Mouse (Mus musculus): Measurements from ENCODE around the gene Nkiras2. TPM values are rescaled to one million over a fixed set of nuclear protein-coding genes. Genes with fewer than 3 reads are reported as not detected.

Gene Nkiras2
- total and polyA plus RNA-seq, 3 experiments: 53.8 to 70.0 (median 60.0) TPM

GRCm38 (mm10) chr11:100622714-100623113 lies 3.7 kb downstream of the Nkiras2 start (continued):
- peak; percentile 75 for TF ChIP-seq ZMIZ1 (IDR thresholded peaks at IDR 0.05; ENCODE audit: low read depth, low read length)
- no peak for TF ChIP-seq ZNF384 (IDR thresholded peaks at IDR 0.05; ENCODE audit: low read depth, low read length)
- TF ChIP-seq NELFE (IDR thresholded peaks at IDR 0.05; ENCODE audit: low read depth, low read length): peak; percentile 89

- peak overlapping the region; percentile 79 for H3K4me2 ChIP-seq (ENCODE audit: insufficient read depth, low read depth, poor library complexity, severe bottlenecking)
- H3K9me3 ChIP-seq (replicated peaks; ENCODE audit: low read length): no peaks in the 10 kb centered on the region
- H3K9ac ChIP-seq (ENCODE audit: insufficient read depth, low read depth): peak overlapping the region; percentile 98
- peak overlapping the region; percentile 12 for H3K27ac ChIP-seq (ENCODE audit: insufficient read depth, low read depth)
- H3K4me1 ChIP-seq (ENCODE audit: control insufficient read depth in 1 of 2, insufficient read depth in 2 of 2): peaks cover 30 to 78% of the 10 kb centered on the region in 2 experiments
- peak; percentile 76 for DNase-seq (ENCODE audit: extremely low read depth)
- TF ChIP-seq TBP (conservative IDR thresholded peaks at IDR 0.05; ENCODE audit: low read depth, low read length) (no peak), CTCF (conservative IDR thresholded peaks at IDR 0.05 in 1 of 2, IDR thresholded peaks at IDR 0.05 in 1 of 2; ENCODE audit: low read depth in 2 of 2, low read length in 2 of 2) (no peak), MEF2A (IDR thresholded peaks at IDR 0.05; ENCODE audit: borderline replicate concordance, low read depth, low read length) (no peak), ZKSCAN1 (IDR thresholded peaks at IDR 0.05; ENCODE audit: borderline replicate concordance, low read depth, low read length) (no peak), POLR2AphosphoS2 (IDR thresholded peaks at IDR 0.05; ENCODE audit: low read depth, low read length) (no peak), USF1 (IDR thresholded peaks at IDR 0.05; ENCODE audit: low read depth, low read length) (no peak), EP300 (IDR thresholded peaks at IDR 0.05; ENCODE audit: low read length) (no peak), CHD2 (IDR thresholded peaks at IDR 0.05; ENCODE audit: low read length) (no peak), E2F4 (IDR thresholded peaks at IDR 0.05; ENCODE audit: insufficient replicate concordance, low read depth, low read length) (no peak), CHD1 (IDR thresholded peaks at IDR 0.05; ENCODE audit: low read depth, low read length) (no peak), ZC3H11A (IDR thresholded peaks at IDR 0.05; ENCODE audit: low read depth, low read length) (no peak), RCOR1 (conservative IDR thresholded peaks at IDR 0.05; ENCODE audit: low read depth, low read length) (no peak)
- H3K79me2 ChIP-seq (replicated peaks; ENCODE audit: control insufficient read depth, extremely low read depth, insufficient read depth, poor library complexity, severe bottlenecking): peaks cover 7% of the 10 kb centered on the region
- peak overlapping the region; percentile 21 to 94 (median 75) for H3K4me3 ChIP-seq (replicated peaks in 1 of 3; ENCODE audit: low read depth in 2 of 3, low read length in 2 of 3, poor library complexity in 1 of 3)
- H3K36me3 ChIP-seq (replicated peaks in 1 of 2; ENCODE audit: control insufficient read depth in 1 of 2, insufficient read depth in 1 of 2, low read length in 1 of 2): peaks cover 22 to 40% of the 10 kb centered on the region in 2 experiments
- dilution Hi-C loops (cut with MboI; ENCODE audit: extremely low pct_ligation_motif_present, extremely low pct_unique_long_range_greater_than_20kb, low sequenced_read_pairs): no loop called here
- H3K27me3 ChIP-seq (replicated peaks): no peaks in the 10 kb centered on the region
- in situ Hi-C loops (cut with MboI; ENCODE audit: low pct_ligation_motif_present, low pct_unique_long_range_greater_than_20kb, low sequenced_read_pairs): loop anchor here (5.0 kb wide), 1 partner anchor 52 kb away; the partner anchor contains the start of gene Cnp
Observed at GRCm38 (mm10) chr11:100623867-100624266, 4.8 kb downstream of the Nkiras2 start.

DNA sequence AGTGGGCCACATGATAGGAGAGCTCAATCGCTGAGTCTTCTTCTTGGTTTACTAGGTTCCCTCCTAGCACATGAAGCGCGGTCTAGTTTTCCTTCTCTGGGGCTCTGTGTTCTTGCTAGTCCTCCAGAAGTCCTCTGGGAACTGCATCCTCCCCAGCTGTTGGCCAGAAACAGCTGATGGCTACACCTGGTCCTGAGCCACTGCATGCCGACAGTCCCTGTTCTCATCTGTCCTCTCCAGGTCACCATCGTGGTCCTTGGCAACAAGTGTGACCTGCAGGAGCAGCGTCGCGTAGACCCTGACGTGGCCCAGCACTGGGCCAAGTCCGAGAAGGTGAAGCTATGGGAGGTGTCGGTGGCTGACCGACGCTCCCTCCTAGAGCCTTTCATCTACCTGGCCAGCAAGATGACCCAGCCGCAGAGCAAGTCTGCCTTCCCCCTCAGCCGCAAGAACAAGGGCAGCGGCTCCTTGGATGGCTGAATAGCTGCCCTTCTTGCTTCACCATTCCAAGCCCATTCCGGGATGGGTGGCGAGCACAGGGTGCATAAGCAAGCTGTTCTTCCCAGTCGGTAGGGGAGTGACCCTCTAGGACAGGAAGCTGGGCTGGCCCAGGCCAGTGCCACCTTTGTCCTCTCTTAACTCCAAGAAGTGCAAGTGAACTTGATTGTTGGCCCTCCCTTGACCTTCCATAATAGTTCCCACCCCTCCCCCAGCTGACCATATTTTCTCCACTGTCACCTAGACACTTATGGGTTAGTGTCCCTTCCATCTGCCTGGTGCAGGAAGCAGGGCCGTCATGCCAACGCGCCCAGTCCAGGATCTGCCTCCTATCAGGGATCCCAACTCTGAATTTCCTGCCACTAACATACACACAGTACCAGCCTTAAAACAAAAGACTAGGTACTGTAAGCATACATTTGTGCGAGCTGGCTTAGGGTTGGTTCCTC lies 7.0 kb downstream of the Nkiras2 start:
- in situ Hi-C loops (cut with MboI; ENCODE audit: low pct_ligation_motif_present, low pct_unique_long_range_greater_than_20kb, low sequenced_read_pairs): loop anchor here (5.0 kb wide), 1 partner anchor 71 kb away; no protein-coding TSS in a partner anchor
- H3K4me2 ChIP-seq (ENCODE audit: insufficient read depth, low read depth, poor library complexity, severe bottlenecking): peak overlapping the region; percentile 60; the same call in 1 of the 2 replicates
- H3K27ac ChIP-seq (ENCODE audit: insufficient read depth, low read depth): peak overlapping the region; percentile 88
- H3K27me3 ChIP-seq (replicated peaks): peaks cover 4% of the 10 kb centered on the region
- no peak for DNase-seq (ENCODE audit: extremely low read depth)
- H3K9ac ChIP-seq (ENCODE audit: insufficient read depth, low read depth): peak overlapping the region; percentile 17; the same call in 1 of the 2 replicates
- H3K4me1 ChIP-seq (ENCODE audit: control insufficient read depth in 1 of 2, insufficient read depth in 2 of 2): peaks cover 30 to 76% of the 10 kb centered on the region in 2 experiments
- TF ChIP-seq BHLHE40 (IDR thresholded peaks at IDR 0.05; ENCODE audit: low read depth, low read length) (no peak), TBP (conservative IDR thresholded peaks at IDR 0.05; ENCODE audit: low read depth, low read length) (no peak), HCFC1 (IDR thresholded peaks at IDR 0.05; ENCODE audit: low read depth, low read length) (no peak), UBTF (IDR thresholded peaks at IDR 0.05; ENCODE audit: low read depth, low read length) (no peak), JUN (IDR thresholded peaks at IDR 0.05; ENCODE audit: insufficient read depth, low read depth, low read length) (no peak), ZC3H11A (IDR thresholded peaks at IDR 0.05; ENCODE audit: low read depth, low read length) (no peak), KAT2A (IDR thresholded peaks at IDR 0.05; ENCODE audit: insufficient replicate concordance, low read length) (no peak)
- H3K9me3 ChIP-seq (replicated peaks; ENCODE audit: low read length): no peaks in the 10 kb centered on the region
- H3K79me2 ChIP-seq (replicated peaks; ENCODE audit: control insufficient read depth, extremely low read depth, insufficient read depth, poor library complexity, severe bottlenecking): peaks cover 2% of the 10 kb centered on the region; the same call in 1 of the 2 replicates
- peaks cover 22 to 40% of the 10 kb centered on the region in 2 experiments for H3K36me3 ChIP-seq (replicated peaks in 1 of 2; ENCODE audit: control insufficient read depth in 1 of 2, insufficient read depth in 1 of 2, low read length in 1 of 2)
- peak overlapping the region; percentile 1 to 36 (median 4) for H3K4me3 ChIP-seq (replicated peaks in 1 of 3; ENCODE audit: low read depth in 2 of 3, low read length in 2 of 3, poor library complexity in 1 of 3)
- dilution Hi-C loops (cut with MboI; ENCODE audit: extremely low pct_ligation_motif_present, extremely low pct_unique_long_range_greater_than_20kb, low sequenced_read_pairs): no loop called here
